Mouse (Mus musculus) forebrain, embryonic 15.5 days (tissue): Measurements from ENCODE around the gene Nsl1. TPM values are rescaled to one million over a fixed set of nuclear protein-coding genes. Genes with fewer than 3 reads are reported as not detected.

ENCODE experiments used
- ATAC-seq: fragments of 200-750 bp; cut with Nextera tagmentation; replicated peaks from 2 replicates; pipeline ENCODE4 v1.8.0; 2017; ENCODE audit warnings: mild to moderate bottlenecking, moderate TSS enrichment, moderate library complexity
- H3K27ac ChIP-seq: fragments of 300-500 bp; sonication (generic); replicated peaks from 2 replicates; pipeline ENCODE4 v1.5.1; 2015; ENCODE audit warnings: mild to moderate bottlenecking, inconsistent platforms
- H3K27me3 ChIP-seq: fragments of 300-500 bp; sonication (generic); 2 replicates; pipeline ENCODE4 v1.6.1; 2015; ENCODE audit warnings: inconsistent platforms
- H3K36me3 ChIP-seq: fragments of 300-500 bp; sonication (generic); 2 replicates; pipeline ENCODE4 v1.6.1; 2015; ENCODE audit warnings: mild to moderate bottlenecking, inconsistent platforms
- H3K4me1 ChIP-seq: fragments of 300-500 bp; sonication (generic); 2 replicates; pipeline ENCODE4 v1.6.1; 2015; ENCODE audit warnings: inconsistent platforms
- H3K4me2 ChIP-seq: fragments of 300-500 bp; sonication (generic); replicated peaks from 2 replicates; pipeline ENCODE4 v1.6.1; 2015; ENCODE audit warnings: mild to moderate bottlenecking, inconsistent platforms
- H3K4me3 ChIP-seq: fragments of 300-500 bp; sonication (generic); 2 replicates; pipeline ENCODE4 v1.5.1; 2015; ENCODE audit warnings: mild to moderate bottlenecking, inconsistent platforms
- H3K9ac ChIP-seq: fragments of 300-500 bp; sonication (generic); replicated peaks from 2 replicates; pipeline ENCODE4 v1.6.1; 2015; ENCODE audit warnings: mild to moderate bottlenecking, inconsistent platforms
- H3K9me3 ChIP-seq: fragments of 300-500 bp; sonication (generic); 2 replicates; pipeline ENCODE4 v1.6.1; 2016; ENCODE audit warnings: inconsistent platforms
- WGBS: fragments of 180-500 bp; shearing (Covaris S2); methylation state at CpG from one replicate; pipeline ENCODE4 v1.1.7; 2015; ENCODE audit warnings: mixed read lengths; 5-methylcytosine and 5-hydroxymethylcytosine counted together
- polyA plus RNA-seq: library from polyadenylated mRNA; unstranded; fragments of >200 nt; fragmentation: Nextera tagmentation; extraction: Ambion mirVana; gene quantifications from 2 replicates; pipeline ENCODE4 v1.2.1, GENCODE M21; 2015

Gene Nsl1
- polyA plus RNA-seq, 1 experiment from 2014 or later, result 10.5 TPM

DNA sequence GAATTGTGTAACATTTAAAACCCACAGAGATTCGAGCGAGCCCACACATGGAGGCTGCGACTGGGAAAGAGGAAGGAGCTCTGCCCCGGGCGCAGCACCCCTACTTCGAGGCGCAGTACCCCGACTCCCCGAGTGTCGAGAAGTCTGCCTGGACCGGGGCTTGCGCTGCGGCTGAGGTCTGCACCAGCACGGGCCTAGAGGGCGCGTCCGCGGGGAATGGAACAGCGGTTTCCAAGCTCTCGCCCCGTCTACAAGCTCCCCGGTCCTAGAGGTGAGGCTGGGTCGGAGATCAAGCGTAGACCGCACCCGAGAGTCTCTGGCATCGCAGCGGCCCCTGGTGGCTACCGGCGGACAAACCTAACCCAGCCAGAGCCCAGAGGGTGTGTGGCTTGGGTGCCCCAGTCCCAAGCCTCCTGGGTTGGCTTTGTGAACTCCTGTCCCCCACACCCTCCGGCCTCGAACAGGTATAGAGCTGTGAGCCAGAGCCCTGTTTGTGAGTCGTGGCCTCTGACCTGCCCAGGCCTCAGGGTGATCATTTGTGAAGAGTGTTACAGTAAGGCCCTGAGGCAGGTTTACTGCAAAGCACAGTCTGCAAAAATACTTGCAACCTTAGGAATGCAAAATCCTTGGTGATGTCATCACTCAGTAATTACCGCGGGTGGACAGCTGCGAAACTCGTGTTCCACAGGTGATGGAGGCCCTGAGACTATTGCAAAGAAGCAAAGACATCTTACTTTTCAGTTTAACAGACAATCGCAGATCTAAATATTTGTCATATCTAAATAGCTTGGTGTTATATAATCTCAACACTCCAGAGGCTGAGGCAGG lies 63.2 kb downstream of the Nsl1 start:
- H3K9ac ChIP-seq, result no peak overlapping the region
- 0 out of 2 replicates have a peak, but pooled peaks cover 3% of the 10 kb centered on the region for H3K27me3 ChIP-seq
- no peaks in the 10 kb centered on the region; the same call in 1 of the 2 replicates for H3K4me1 ChIP-seq
- no peaks in the 10 kb centered on the region for H3K9me3 ChIP-seq
- peak overlapping the region; percentile 37 for H3K4me2 ChIP-seq
- no peak overlapping the region for H3K27ac ChIP-seq
- H3K36me3 ChIP-seq, result no peaks in the 10 kb centered on the region
- 15% methylated on average over 38 of the region's 38 CpGs for WGBS
- peak; percentile 72 for ATAC-seq
- peak overlapping the region; percentile 23 for H3K4me3 ChIP-seq

DNA sequence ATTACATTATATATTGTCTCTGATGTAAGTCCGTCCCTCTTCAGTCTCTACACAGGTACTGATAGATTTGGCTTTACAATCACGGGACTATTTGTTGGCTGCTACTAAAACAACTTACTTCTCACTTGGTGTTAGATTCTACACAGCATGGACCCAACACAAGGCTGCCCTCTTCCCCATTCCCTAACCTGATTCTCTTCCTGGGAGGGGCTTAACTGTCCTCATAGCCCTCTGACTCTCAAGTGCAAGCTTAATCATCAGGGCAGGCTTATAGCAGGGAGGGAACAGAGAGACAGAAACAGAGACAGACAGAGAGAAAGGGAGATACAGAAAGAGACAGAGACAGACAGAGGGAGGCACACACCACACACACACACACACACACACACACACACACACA lies 68.9 kb downstream of the Nsl1 start:
- no peaks in the 10 kb centered on the region for H3K36me3 ChIP-seq
- no peak overlapping the region for H3K4me3 ChIP-seq
- H3K9ac ChIP-seq, result no peak overlapping the region
- no peak overlapping the region for H3K4me2 ChIP-seq
- 88% methylated on average over 2 of the region's 2 CpGs for WGBS
- no peaks in the 10 kb centered on the region for H3K27me3 ChIP-seq
- no peak overlapping the region for H3K27ac ChIP-seq
- H3K4me1 ChIP-seq, result no peaks in the 10 kb centered on the region
- ATAC-seq, result no peak
- no peaks in the 10 kb centered on the region for H3K9me3 ChIP-seq

DNA sequence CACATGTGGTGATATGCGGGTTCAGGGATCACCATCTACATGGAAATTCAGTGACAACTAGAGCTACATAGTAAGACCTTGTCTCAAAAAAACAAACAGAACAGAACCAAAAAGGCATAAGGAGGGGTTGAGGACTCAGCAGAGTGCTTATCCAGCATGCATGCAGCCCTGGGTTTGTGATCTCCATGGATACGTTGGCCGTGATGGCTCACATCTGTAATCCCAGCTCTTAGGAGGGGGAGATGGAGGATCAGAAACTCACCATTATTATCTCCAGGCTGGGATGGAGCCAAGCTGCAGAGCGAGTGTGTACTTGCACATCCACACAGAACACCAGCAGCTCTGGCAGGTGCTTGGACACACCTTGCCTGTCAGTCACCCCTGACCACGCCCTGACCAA lies 69.4 kb downstream of the Nsl1 start:
- H3K27me3 ChIP-seq, result no peaks in the 10 kb centered on the region
- no peak for ATAC-seq
- H3K9me3 ChIP-seq, result no peaks in the 10 kb centered on the region
- H3K4me3 ChIP-seq, result no peak overlapping the region
- no peak overlapping the region for H3K9ac ChIP-seq
- 73% methylated on average over 5 of the region's 5 CpGs for WGBS
- H3K36me3 ChIP-seq, result no peaks in the 10 kb centered on the region
- H3K27ac ChIP-seq, result no peak overlapping the region
- H3K4me2 ChIP-seq, result no peak overlapping the region
- H3K4me1 ChIP-seq, result no peaks in the 10 kb centered on the region

DNA sequence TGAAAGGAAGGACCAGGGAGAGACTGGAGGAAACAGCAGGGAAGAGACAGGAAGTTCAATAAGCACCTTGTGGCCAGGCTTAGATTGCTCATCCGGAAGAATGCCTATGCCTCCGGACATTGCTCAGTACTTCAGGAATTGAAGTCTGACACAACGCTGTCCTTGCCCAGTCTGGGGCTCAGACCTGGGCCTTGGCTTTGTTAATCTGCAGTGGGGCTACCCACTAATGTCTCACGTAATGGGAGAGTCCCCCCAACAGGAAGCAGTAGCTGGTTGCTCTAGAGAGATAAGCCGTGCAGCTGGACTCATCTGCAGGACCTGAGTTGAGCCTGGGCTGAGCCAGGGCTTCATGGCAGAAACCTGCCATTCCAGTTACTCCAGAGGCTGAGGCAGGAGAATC lies 70.1 kb downstream of the Nsl1 start:
- Histone ChIP-seq H3K9ac (no peak overlapping the region), H3K4me1 (no peaks in the 10 kb centered on the region), H3K4me3 (no peak overlapping the region), H3K9me3 (no peaks in the 10 kb centered on the region), H3K4me2 (no peak overlapping the region), H3K27ac (no peak overlapping the region), H3K36me3 (no peaks in the 10 kb centered on the region), H3K27me3 (no peaks in the 10 kb centered on the region)
- WGBS, result 75% methylated on average over 5 of the region's 5 CpGs
- no peak for ATAC-seq

DNA sequence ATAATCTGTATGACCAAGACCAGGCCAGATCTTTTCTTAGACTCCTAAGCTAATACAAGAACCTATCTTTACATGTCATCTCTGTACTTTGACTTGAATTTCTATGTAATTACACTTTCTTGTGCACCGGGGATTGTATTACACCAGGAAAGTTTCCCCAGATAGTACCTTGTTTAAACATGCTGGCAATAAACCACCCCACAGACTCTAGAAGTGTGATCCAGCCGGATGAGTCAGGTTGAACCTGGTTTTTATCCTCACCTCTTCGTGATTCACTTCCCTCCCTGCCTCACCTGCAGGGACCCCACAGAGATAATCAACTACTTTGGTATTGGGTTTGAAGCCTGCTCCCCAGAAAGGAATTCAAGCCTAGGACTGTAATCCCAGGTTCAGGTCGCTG lies 72.6 kb downstream of the Nsl1 start:
- Histone ChIP-seq H3K27ac (no peak overlapping the region), H3K4me3 (no peak overlapping the region), H3K9me3 (no peaks in the 10 kb centered on the region), H3K9ac (no peak overlapping the region), H3K4me2 (no peak overlapping the region), H3K36me3 (no peaks in the 10 kb centered on the region), H3K27me3 (no peaks in the 10 kb centered on the region), H3K4me1 (0 out of 2 replicates have a peak, but pooled peaks cover 3% of the 10 kb centered on the region)
- ATAC-seq, result no peak
- WGBS, result 57% methylated on average over 4 of the region's 4 CpGs

Other genes with a start within 250 kb of the Nsl1 start
- gene Rps6kc1, start 151.2 kb upstream of the Nsl1 start, polyA plus RNA-seq, result 27.9 and 28.4 TPM in 2 replicates
- gene Angel2, start 137.9 kb upstream of the Nsl1 start, polyA plus RNA-seq, result 64.6 and 67.6 TPM in 2 replicates
- gene Vash2, start 83.7 kb upstream of the Nsl1 start, polyA plus RNA-seq, result 84.1 and 88.7 TPM in 2 replicates
- 6.9 and 8.1 TPM in 2 replicates for gene Flvcr1, start 36.9 kb upstream of the Nsl1 start, polyA plus RNA-seq
- not detected in 2 replicates for gene Spata45, start 26.4 kb upstream of the Nsl1 start, polyA plus RNA-seq
- 10.3 and 12.6 TPM in 2 replicates for gene Tatdn3, start 80 bp upstream of the Nsl1 start, polyA plus RNA-seq
- 1.6 and 1.9 TPM in 2 replicates for gene Batf3, start 34.8 kb downstream of the Nsl1 start, polyA plus RNA-seq
- not detected in 2 replicates for gene Fam71a, start 101.8 kb downstream of the Nsl1 start, polyA plus RNA-seq
- 1.1 and 1.5 TPM in 2 replicates for gene Atf3, start 155.0 kb downstream of the Nsl1 start, polyA plus RNA-seq